Mouse (Mus musculus) intestine, embryonic 16.5 days (tissue): ENCODE results near the gene Elk3. TPM values are rescaled to one million over a fixed set of nuclear protein-coding genes. Genes with fewer than 3 reads are reported as not detected.

Experiments
- ATAC-seq: fragments of 200-750 bp; cut with Nextera tagmentation; 2 replicates; pipeline ENCODE4 v1.8.0; 2017; ENCODE audit warnings: moderate TSS enrichment, moderate library complexity
- H3K27ac ChIP-seq: fragments of 300-500 bp; sonication (generic); 2 replicates; pipeline ENCODE4 v1.5.1; 2014; ENCODE audit warnings: mild to moderate bottlenecking, low read length
- H3K27me3 ChIP-seq: fragments of 300-500 bp; sonication (generic); replicated peaks from 2 replicates; pipeline ENCODE4 v1.6.1; 2014; ENCODE audit warnings: low read length, control low read depth, mixed read lengths; ENCODE audit not compliant: control insufficient read depth, insufficient read depth
- H3K36me3 ChIP-seq: fragments of 300-500 bp; sonication (generic); 2 replicates; pipeline ENCODE4 v1.6.1; 2014; ENCODE audit warnings: low read length, control low read depth; ENCODE audit not compliant: control insufficient read depth, insufficient read depth
- H3K4me1 ChIP-seq: fragments of 300-500 bp; sonication (generic); 2 replicates; pipeline ENCODE4 v1.6.1; 2014; ENCODE audit warnings: low read length, control low read depth, mixed read lengths; ENCODE audit not compliant: control insufficient read depth, insufficient read depth
- H3K4me2 ChIP-seq: fragments of 300-500 bp; sonication (generic); 2 replicates; pipeline ENCODE4 v1.6.1; 2014; ENCODE audit warnings: low read depth, low read length, control low read depth
- H3K4me3 ChIP-seq: fragments of 300-500 bp; sonication (generic); 2 replicates; pipeline ENCODE4 v1.5.1; 2014; ENCODE audit warnings: mild to moderate bottlenecking, low read length
- H3K9ac ChIP-seq: fragments of 300-500 bp; sonication (generic); 2 replicates; pipeline ENCODE4 v1.6.1; 2014; ENCODE audit warnings: low read depth, low read length
- H3K9me3 ChIP-seq: fragments of 300-500 bp; sonication (generic); 2 replicates; pipeline ENCODE4 v1.6.1; 2016; ENCODE audit warnings: low read length, control low read depth; ENCODE audit not compliant: control insufficient read depth
- WGBS: fragments of 180-500 bp; shearing (Covaris S2); extraction: QIAGEN DNeasy Blood & Tissue Kit; methylation state at CpG from one replicate; pipeline ENCODE4 v1.1.7; 2014; 5-methylcytosine and 5-hydroxymethylcytosine counted together
- polyA plus RNA-seq: library from polyadenylated mRNA; unstranded; fragments of >200 nt; fragmentation: Nextera tagmentation; extraction: Ambion mirVana; gene quantifications from 2 replicates; pipeline ENCODE4 v1.2.1, GENCODE M21; 2015

Gene Elk3
- polyA plus RNA-seq, 1 experiment from 2014 or later, result 14.6 TPM

DNA sequence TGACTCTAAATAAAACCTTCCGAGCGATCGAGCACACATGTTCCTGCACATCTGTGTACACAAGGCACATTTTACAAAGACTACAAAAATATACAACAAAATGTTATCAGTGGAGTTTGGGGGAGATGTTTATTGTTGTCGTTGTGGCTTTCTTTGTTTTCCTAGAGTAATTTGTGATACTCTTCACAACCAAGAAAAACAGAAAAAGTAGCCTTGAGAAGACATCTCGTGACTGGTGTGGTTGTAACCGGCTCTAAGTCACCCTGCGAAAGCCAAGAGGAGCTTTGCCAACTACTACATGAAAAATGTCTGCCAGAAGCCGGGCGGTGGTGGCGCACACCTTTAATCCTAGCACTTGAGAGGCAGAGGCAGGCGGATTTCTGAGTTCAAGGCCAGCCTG is 4.6 kb downstream of the Elk3 start:
- Histone ChIP-seq H3K36me3 (no peaks in the 10 kb centered on the region), H3K9me3 (no peaks in the 10 kb centered on the region), H3K4me2 (no peak overlapping the region), H3K9ac (no peak overlapping the region), H3K4me3 (no peak overlapping the region), H3K27ac (no peak overlapping the region), H3K27me3 (no peaks in the 10 kb centered on the region), H3K4me1 (no peaks in the 10 kb centered on the region)
- WGBS, result 77% methylated on average over 11 of the region's 11 CpGs
- no peak for ATAC-seq

DNA sequence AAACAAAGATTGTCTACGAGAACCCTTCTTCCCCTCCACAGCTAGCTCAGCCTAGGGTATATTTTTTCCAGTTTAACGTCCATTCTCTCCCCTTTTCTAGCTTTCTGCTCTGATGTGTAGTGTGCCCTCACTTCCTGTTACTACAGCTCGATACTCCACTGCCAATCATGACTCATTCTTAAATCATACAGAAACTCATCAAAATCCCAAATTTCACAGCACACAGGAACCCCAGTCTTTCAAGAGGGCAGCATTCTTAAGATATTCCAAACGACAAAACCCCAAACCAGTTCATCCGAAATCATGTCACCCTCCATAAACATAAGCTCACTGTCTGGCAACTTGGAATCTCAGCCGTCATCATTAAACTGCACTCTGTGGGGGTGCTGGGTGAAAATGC is 5.0 kb downstream of the Elk3 start:
- H3K4me1 ChIP-seq, result no peaks in the 10 kb centered on the region
- H3K9ac ChIP-seq, result no peak overlapping the region
- no peak overlapping the region for H3K4me3 ChIP-seq
- 56% methylated on average over 6 of the region's 6 CpGs for WGBS
- no peaks in the 10 kb centered on the region for H3K27me3 ChIP-seq
- no peaks in the 10 kb centered on the region for H3K36me3 ChIP-seq
- no peak overlapping the region for H3K27ac ChIP-seq
- no peak overlapping the region for H3K4me2 ChIP-seq
- no peak for ATAC-seq
- H3K9me3 ChIP-seq, result no peaks in the 10 kb centered on the region

DNA sequence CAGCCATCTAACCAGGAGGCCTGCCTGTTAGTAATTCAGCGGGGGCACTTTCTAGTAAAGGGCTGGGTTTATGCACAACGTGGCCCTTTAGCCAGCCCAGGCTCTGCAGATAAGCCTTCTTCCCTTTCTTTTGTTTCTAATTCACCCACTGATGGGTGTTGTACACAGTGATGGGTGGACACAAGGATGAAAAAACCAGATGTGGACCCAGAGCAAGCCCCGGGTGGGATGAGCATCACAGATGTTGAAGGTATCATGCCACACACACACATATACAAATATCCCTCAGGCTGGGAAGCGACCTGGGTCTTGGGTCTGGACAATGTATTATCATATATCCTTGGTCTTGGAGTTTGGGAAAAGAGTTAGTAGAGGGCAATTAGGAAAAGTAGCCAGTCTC is 7.7 kb downstream of the Elk3 start:
- 66% methylated on average over 4 of the region's 4 CpGs for WGBS
- H3K9me3 ChIP-seq, result no peaks in the 10 kb centered on the region
- H3K36me3 ChIP-seq, result no peaks in the 10 kb centered on the region
- no peaks in the 10 kb centered on the region for H3K4me1 ChIP-seq
- no peak overlapping the region for H3K4me3 ChIP-seq
- no peak overlapping the region for H3K9ac ChIP-seq
- no peaks in the 10 kb centered on the region for H3K27me3 ChIP-seq
- ATAC-seq, result no peak
- H3K27ac ChIP-seq, result no peak overlapping the region
- H3K4me2 ChIP-seq, result no peak overlapping the region

DNA sequence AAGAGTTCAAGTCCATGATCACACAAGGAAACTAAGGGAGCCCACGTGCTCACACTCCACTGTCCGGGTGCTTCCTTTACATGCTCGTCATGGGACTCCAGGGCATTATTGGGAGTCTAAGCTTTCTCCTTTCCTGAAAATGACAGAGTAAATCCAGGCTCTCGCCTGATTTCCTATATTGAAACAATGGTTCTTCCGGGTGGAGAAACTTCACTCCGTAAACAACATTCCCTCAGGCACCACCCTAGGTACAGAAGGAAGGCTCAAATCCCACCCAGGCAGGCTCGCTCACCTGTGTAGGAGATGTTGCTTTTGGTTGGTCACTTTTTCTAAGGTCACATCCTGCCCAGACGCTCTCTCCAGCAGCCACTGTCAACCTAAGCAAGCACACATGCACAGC is 9.1 kb downstream of the Elk3 start:
- H3K4me2 ChIP-seq, result no peak overlapping the region
- no peak overlapping the region for H3K4me3 ChIP-seq
- no peaks in the 10 kb centered on the region for H3K36me3 ChIP-seq
- no peaks in the 10 kb centered on the region for H3K27me3 ChIP-seq
- H3K4me1 ChIP-seq, result no peaks in the 10 kb centered on the region
- no peaks in the 10 kb centered on the region for H3K9me3 ChIP-seq
- WGBS, result 72% methylated on average over 8 of the region's 8 CpGs
- H3K27ac ChIP-seq, result no peak overlapping the region
- no peak for ATAC-seq
- no peak overlapping the region for H3K9ac ChIP-seq

DNA sequence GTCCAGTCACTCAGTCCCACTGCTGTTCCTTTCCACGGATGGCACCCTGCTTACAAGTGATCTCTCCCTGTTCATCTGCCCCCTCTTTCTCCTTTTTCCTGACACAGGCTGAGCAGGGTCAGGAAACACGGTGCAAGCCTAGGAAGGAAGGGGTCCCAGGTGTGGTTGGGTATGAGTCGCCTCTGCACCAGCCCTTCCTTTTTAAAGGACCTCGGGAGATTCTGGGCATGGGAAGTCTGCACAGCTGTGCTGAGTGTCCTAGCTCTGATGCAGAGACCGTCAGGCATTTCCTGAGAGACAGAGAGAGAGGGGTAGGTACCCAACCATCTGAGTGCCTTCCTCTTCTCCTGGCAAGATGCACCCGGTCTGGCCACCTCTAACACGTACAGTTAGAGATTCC is 12.7 kb downstream of the Elk3 start:
- Histone ChIP-seq H3K4me1 (peaks cover 8% of the 10 kb centered on the region; the same call in 1 of the 2 replicates), H3K9me3 (no peaks in the 10 kb centered on the region), H3K36me3 (no peaks in the 10 kb centered on the region), H3K27me3 (no peaks in the 10 kb centered on the region), H3K9ac (no peak overlapping the region), H3K27ac (peak overlapping the region; percentile 24; the same call in 1 of the 2 replicates), H3K4me3 (no peak overlapping the region), H3K4me2 (no peak overlapping the region)
- 56% methylated on average over 7 of the region's 7 CpGs for WGBS
- peak; percentile 46 for ATAC-seq

DNA sequence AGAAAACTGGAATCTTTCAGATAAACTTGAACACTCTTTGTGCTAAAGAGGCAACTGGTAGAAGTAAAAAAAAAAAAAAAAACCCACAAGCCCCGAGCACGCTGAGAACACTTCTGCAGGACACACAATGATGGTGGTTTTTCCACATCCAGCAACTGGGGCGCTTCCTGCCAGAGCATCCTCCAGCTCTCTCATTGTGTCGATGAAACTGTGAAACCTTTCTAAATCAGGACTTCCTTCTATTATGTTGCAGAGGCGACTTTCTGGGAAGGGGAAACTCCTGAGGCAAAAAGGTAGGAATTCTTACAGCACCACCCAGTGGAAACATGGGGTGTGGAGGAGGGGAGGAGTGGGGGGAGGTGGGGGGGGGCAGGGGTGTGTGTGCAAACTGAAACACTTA is 13.2 kb downstream of the Elk3 start:
- peaks cover 8% of the 10 kb centered on the region; the same call in 1 of the 2 replicates for H3K4me1 ChIP-seq
- H3K4me2 ChIP-seq, result no peak overlapping the region
- WGBS, result 40% methylated on average over 5 of the region's 5 CpGs
- H3K36me3 ChIP-seq, result no peaks in the 10 kb centered on the region
- ATAC-seq, result 0 out of 2 replicates have a peak, but pooled peaks have one; percentile 18
- no peak overlapping the region for H3K27ac ChIP-seq
- no peak overlapping the region for H3K9ac ChIP-seq
- no peak overlapping the region for H3K4me3 ChIP-seq
- H3K27me3 ChIP-seq, result no peaks in the 10 kb centered on the region
- no peaks in the 10 kb centered on the region for H3K9me3 ChIP-seq

DNA sequence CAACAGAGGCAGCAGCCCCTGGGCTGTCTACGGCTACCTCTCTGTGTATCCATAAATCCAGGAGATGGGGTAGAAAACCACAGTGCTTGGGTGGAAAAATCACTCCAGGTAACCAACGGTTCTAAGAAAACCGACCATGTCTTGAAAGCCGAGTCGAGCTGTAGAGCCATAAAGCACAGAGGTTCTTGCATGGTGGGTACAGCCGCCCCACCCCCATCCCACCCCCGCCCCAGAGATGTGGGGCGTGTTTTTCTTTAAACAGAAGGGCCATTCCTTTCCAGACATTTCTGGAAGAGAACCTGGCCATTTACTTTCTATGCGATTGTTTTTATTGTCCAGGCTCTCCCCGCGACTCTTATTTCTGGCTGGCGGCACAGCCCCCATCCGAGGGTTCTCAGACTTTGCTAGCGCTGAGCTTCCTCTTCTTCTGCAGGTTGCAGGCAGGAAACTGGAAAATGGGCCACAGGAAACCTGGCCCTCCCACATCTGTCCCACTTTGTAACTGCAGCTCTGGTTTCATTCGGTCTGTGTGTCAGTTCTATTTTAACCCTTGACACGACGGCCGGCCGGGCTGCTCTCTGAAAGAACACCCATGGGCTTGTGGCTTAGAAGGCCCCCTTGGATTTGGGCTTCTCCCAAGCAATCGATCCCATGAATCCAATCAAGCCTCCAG is 16.3 kb downstream of the Elk3 start:
- WGBS, result 38% methylated on average over 20 of the region's 20 CpGs
- Histone ChIP-seq H3K36me3 (no peaks in the 10 kb centered on the region), H3K4me3 (no peak overlapping the region), H3K9ac (no peak overlapping the region), H3K4me2 (no peak overlapping the region; the same call in 1 of the 2 replicates), H3K27ac (no peak overlapping the region), H3K27me3 (no peaks in the 10 kb centered on the region), H3K4me1 (peaks cover 8% of the 10 kb centered on the region; the same call in 1 of the 2 replicates), H3K9me3 (no peaks in the 10 kb centered on the region)
- ATAC-seq, result no peak

DNA sequence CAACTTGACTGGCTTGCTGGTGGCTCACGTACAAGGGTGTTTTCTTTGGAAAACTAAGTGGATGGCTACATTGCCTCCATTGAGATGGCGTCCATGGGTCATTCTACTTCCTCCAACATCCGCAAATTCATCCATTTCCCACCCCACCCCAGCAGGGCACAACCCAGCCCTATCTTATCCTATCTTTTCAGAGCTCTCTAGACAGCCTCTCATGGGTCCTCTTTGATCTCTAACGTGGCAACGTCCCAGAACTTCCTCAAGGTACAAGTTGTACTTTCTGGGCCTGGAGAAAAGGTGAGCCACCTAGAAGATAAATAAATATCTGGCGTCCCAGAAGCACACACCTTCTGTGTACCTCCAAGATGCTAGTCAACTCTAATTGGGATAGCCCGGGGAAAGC is 17.3 kb downstream of the Elk3 start:
- no peak overlapping the region for H3K4me3 ChIP-seq
- peaks cover 13% of the 10 kb centered on the region for H3K4me1 ChIP-seq

DNA sequence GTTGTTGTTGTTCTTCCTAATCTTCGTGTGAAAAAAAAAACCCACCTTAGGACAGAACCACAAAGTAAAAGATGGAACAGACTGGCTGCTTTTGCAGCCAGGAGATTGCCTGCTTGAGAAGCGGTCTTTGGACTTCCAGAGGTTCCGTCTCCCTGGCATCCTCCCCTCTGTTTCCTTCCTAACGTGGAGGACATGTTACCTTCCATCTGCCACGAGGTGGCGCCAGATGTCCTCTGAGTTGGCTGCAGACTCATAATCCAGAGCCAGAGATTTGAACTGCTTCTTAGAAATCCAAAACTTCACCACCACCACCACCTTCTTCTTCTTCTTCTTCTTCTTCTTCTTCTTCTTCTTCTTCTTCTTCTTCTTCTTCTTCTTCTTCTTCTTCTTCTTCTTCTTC is 19.1 kb downstream of the Elk3 start:
- no peaks in the 10 kb centered on the region for H3K27me3 ChIP-seq
- peaks cover 19% of the 10 kb centered on the region for H3K4me1 ChIP-seq
- WGBS, result 3% methylated on average over 6 of the region's 6 CpGs
- no peak overlapping the region for H3K9ac ChIP-seq
- no peaks in the 10 kb centered on the region for H3K36me3 ChIP-seq
- no peak overlapping the region for H3K4me3 ChIP-seq
- H3K9me3 ChIP-seq, result no peaks in the 10 kb centered on the region
- H3K27ac ChIP-seq, result no peak overlapping the region
- ATAC-seq, result peak; percentile 74
- 0 out of 2 replicates have a peak overlapping the region, but pooled peaks have one; percentile 4 for H3K4me2 ChIP-seq

More for the DNA sequence above, 17.3 kb downstream of the Elk3 start:
- H3K27me3 ChIP-seq, result no peaks in the 10 kb centered on the region
- no peak for ATAC-seq
- H3K27ac ChIP-seq, result no peak overlapping the region
- H3K9ac ChIP-seq, result no peak overlapping the region
- no peaks in the 10 kb centered on the region for H3K36me3 ChIP-seq
- no peaks in the 10 kb centered on the region for H3K9me3 ChIP-seq
- 70% methylated on average over 7 of the region's 7 CpGs for WGBS
- H3K4me2 ChIP-seq, result no peak overlapping the region

DNA sequence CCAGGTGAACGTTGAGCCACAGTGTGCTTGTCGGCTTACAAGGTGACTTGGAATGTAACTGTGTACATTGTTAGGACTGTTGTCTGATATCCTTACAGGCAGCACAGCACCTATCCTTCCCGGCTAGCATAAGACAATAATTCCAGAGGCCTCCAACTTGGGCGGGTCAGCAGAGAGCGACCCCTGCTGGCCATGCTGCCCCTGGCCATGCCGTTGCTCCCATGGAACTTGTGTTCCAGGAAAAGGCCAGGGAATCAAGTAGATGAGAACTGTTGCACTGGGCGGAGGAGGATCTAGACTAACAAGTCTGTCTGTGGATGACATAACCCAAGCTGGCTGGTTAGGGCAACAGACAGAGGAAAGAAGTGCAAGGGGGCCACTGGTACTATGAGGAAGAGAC is 19.6 kb downstream of the Elk3 start:
- Histone ChIP-seq H3K27ac (no peak overlapping the region), H3K4me3 (no peak overlapping the region), H3K4me1 (peaks cover 17% of the 10 kb centered on the region), H3K9me3 (no peaks in the 10 kb centered on the region), H3K4me2 (no peak overlapping the region), H3K9ac (no peak overlapping the region), H3K36me3 (no peaks in the 10 kb centered on the region), H3K27me3 (no peaks in the 10 kb centered on the region)
- WGBS, result 36% methylated on average over 7 of the region's 7 CpGs
- peak; percentile 74 for ATAC-seq
